Mouse (Mus musculus): ENCODE measurements around the gene Pdss2.
"Not testable (repeated sequence)": the region's sequence is repeated elsewhere in the genome, so short reads cannot be mapped to it uniquely, and the experiment has no call there.

The Pdss2 gene

GRCm38 (mm10) chr10:43247994-43248393 is 26.7 kb downstream of the Pdss2 start:
- TF ChIP-seq NANOG (IDR thresholded peaks at IDR 0.05; ENCODE audit: borderline replicate concordance, low read length) (no peak), CTCF (conservative IDR thresholded peaks at IDR 0.05; ENCODE audit: low read length) (no peak), POU5F1 (IDR thresholded peaks at IDR 0.05; ENCODE audit: borderline replicate concordance, low read length) (no peak)
- Histone ChIP-seq H3K9me3 (ENCODE audit: low read length) (no peaks in the 10 kb centered on the region), H3K36me3 (ENCODE audit: insufficient read depth, low read length) (no peaks in the 10 kb centered on the region), H3K27me3 (ENCODE audit: insufficient read depth, low read length) (no peaks in the 10 kb centered on the region), H3K4me3 (replicated peaks; ENCODE audit: low read length) (no peak overlapping the region), H3K4me1 (replicated peaks; ENCODE audit: low read depth, low read length) (peaks cover 14% of the 10 kb centered on the region)

GRCm38 (mm10) chr10:43252324-43252723 is 31.0 kb downstream of the Pdss2 start:
- TF ChIP-seq CTCF (conservative IDR thresholded peaks at IDR 0.05; ENCODE audit: low read length) (no peak), NANOG (IDR thresholded peaks at IDR 0.05; ENCODE audit: borderline replicate concordance, low read length) (no peak), POU5F1 (IDR thresholded peaks at IDR 0.05; ENCODE audit: borderline replicate concordance, low read length) (no peak)
- peaks cover 7% of the 10 kb centered on the region for H3K4me1 ChIP-seq (replicated peaks; ENCODE audit: low read depth, low read length)
- no peaks in the 10 kb centered on the region for H3K27me3 ChIP-seq (ENCODE audit: insufficient read depth, low read length)
- no peaks in the 10 kb centered on the region for H3K36me3 ChIP-seq (ENCODE audit: insufficient read depth, low read length)
- peaks cover 7% of the 10 kb centered on the region for H3K9me3 ChIP-seq (ENCODE audit: low read length)
- H3K4me3 ChIP-seq (replicated peaks; ENCODE audit: low read length), result no peak overlapping the region

- not testable (repeated sequence) for H3K4me3 ChIP-seq (replicated peaks; ENCODE audit: low read length); H3K4me1 ChIP-seq (replicated peaks; ENCODE audit: low read depth, low read length); H3K27me3 ChIP-seq (ENCODE audit: insufficient read depth, low read length); H3K36me3 ChIP-seq (ENCODE audit: insufficient read depth, low read length); H3K9me3 ChIP-seq (ENCODE audit: low read length)
Measured at GRCm38 (mm10) chr10:43256965-43257364, 35.7 kb downstream of the Pdss2 start.

GRCm38 (mm10) chr10:43257500-43257899 is 36.2 kb downstream of the Pdss2 start:
- not testable (repeated sequence) for H3K27me3 ChIP-seq (ENCODE audit: insufficient read depth, low read length); H3K9me3 ChIP-seq (ENCODE audit: low read length); H3K4me1 ChIP-seq (replicated peaks; ENCODE audit: low read depth, low read length); H3K36me3 ChIP-seq (ENCODE audit: insufficient read depth, low read length); H3K4me3 ChIP-seq (replicated peaks; ENCODE audit: low read length)

- Histone ChIP-seq H3K9me3 (ENCODE audit: low read length) (peaks cover 37% of the 10 kb centered on the region), H3K4me1 (replicated peaks; ENCODE audit: low read depth, low read length) (peaks cover 26% of the 10 kb centered on the region), H3K36me3 (ENCODE audit: insufficient read depth, low read length) (peaks cover 6% of the 10 kb centered on the region), H3K27me3 (ENCODE audit: insufficient read depth, low read length) (no peaks in the 10 kb centered on the region), H3K4me3 (replicated peaks; ENCODE audit: low read length) (no peak overlapping the region)
- no peak for TF ChIP-seq POU5F1 (IDR thresholded peaks at IDR 0.05; ENCODE audit: borderline replicate concordance, low read length)
- no peak for TF ChIP-seq CTCF (conservative IDR thresholded peaks at IDR 0.05; ENCODE audit: low read length)
- TF ChIP-seq NANOG (IDR thresholded peaks at IDR 0.05; ENCODE audit: borderline replicate concordance, low read length), result no peak
Measured at GRCm38 (mm10) chr10:43271318-43271717, 50.0 kb downstream of the Pdss2 start.

- no peak for TF ChIP-seq POU5F1 (IDR thresholded peaks at IDR 0.05; ENCODE audit: borderline replicate concordance, low read length)
- TF ChIP-seq CTCF (conservative IDR thresholded peaks at IDR 0.05; ENCODE audit: low read length), result no peak
- no peak for TF ChIP-seq NANOG (IDR thresholded peaks at IDR 0.05; ENCODE audit: borderline replicate concordance, low read length)
- H3K27me3 ChIP-seq (ENCODE audit: insufficient read depth, low read length), result no peaks in the 10 kb centered on the region
- H3K36me3 ChIP-seq (ENCODE audit: insufficient read depth, low read length), result peaks cover 6% of the 10 kb centered on the region
- no peak overlapping the region for H3K4me3 ChIP-seq (replicated peaks; ENCODE audit: low read length)
- H3K4me1 ChIP-seq (replicated peaks; ENCODE audit: low read depth, low read length), result peaks cover 37% of the 10 kb centered on the region
- peaks cover 37% of the 10 kb centered on the region for H3K9me3 ChIP-seq (ENCODE audit: low read length)
Measured at GRCm38 (mm10) chr10:43272381-43272780, 51.1 kb downstream of the Pdss2 start.

GRCm38 (mm10) chr10:43273057-43273456 is 51.8 kb downstream of the Pdss2 start:
- H3K27me3 ChIP-seq (ENCODE audit: insufficient read depth, low read length), result no peaks in the 10 kb centered on the region

GRCm38 (mm10) chr10:43275446-43275845 is 54.2 kb downstream of the Pdss2 start:
- Histone ChIP-seq H3K4me1 (replicated peaks; ENCODE audit: low read depth, low read length) (peaks cover 60% of the 10 kb centered on the region), H3K4me3 (replicated peaks; ENCODE audit: low read length) (no peak overlapping the region), H3K36me3 (ENCODE audit: insufficient read depth, low read length) (peaks cover 6% of the 10 kb centered on the region), H3K9me3 (ENCODE audit: low read length) (peaks cover 15% of the 10 kb centered on the region), H3K27me3 (ENCODE audit: insufficient read depth, low read length) (no peaks in the 10 kb centered on the region)
- TF ChIP-seq NANOG (IDR thresholded peaks at IDR 0.05; ENCODE audit: borderline replicate concordance, low read length) (no peak), POU5F1 (IDR thresholded peaks at IDR 0.05; ENCODE audit: borderline replicate concordance, low read length) (no peak), CTCF (conservative IDR thresholded peaks at IDR 0.05; ENCODE audit: low read length) (no peak)

More at GRCm38 (mm10) chr10:43273057-43273456, 51.8 kb downstream of the Pdss2 start:
- Histone ChIP-seq H3K9me3 (ENCODE audit: low read length) (peaks cover 37% of the 10 kb centered on the region), H3K4me3 (replicated peaks; ENCODE audit: low read length) (no peak overlapping the region), H3K36me3 (ENCODE audit: insufficient read depth, low read length) (peaks cover 6% of the 10 kb centered on the region), H3K4me1 (replicated peaks; ENCODE audit: low read depth, low read length) (peaks cover 44% of the 10 kb centered on the region)
- TF ChIP-seq NANOG (IDR thresholded peaks at IDR 0.05; ENCODE audit: borderline replicate concordance, low read length), result no peak
- no peak for TF ChIP-seq CTCF (conservative IDR thresholded peaks at IDR 0.05; ENCODE audit: low read length)
- no peak for TF ChIP-seq POU5F1 (IDR thresholded peaks at IDR 0.05; ENCODE audit: borderline replicate concordance, low read length)

GRCm38 (mm10) chr10:43276116-43276659 is 54.9 kb downstream of the Pdss2 start:
- Histone ChIP-seq H3K4me3 (replicated peaks; ENCODE audit: low read length) (no peak overlapping the region), H3K9me3 (ENCODE audit: low read length) (peaks cover 9% of the 10 kb centered on the region), H3K4me1 (replicated peaks; ENCODE audit: low read depth, low read length) (peaks cover 60% of the 10 kb centered on the region), H3K27me3 (ENCODE audit: insufficient read depth, low read length) (no peaks in the 10 kb centered on the region), H3K36me3 (ENCODE audit: insufficient read depth, low read length) (peaks cover 6% of the 10 kb centered on the region)
- TF ChIP-seq POU5F1 (IDR thresholded peaks at IDR 0.05; ENCODE audit: borderline replicate concordance, low read length) (no peak), CTCF (conservative IDR thresholded peaks at IDR 0.05; ENCODE audit: low read length) (no peak), NANOG (IDR thresholded peaks at IDR 0.05; ENCODE audit: borderline replicate concordance, low read length) (no peak)

All from E14TG2a.4 (cell line).